Comparison of ENCODE assay signal across 11 mouse cellular contexts in the genomic region with DNA sequence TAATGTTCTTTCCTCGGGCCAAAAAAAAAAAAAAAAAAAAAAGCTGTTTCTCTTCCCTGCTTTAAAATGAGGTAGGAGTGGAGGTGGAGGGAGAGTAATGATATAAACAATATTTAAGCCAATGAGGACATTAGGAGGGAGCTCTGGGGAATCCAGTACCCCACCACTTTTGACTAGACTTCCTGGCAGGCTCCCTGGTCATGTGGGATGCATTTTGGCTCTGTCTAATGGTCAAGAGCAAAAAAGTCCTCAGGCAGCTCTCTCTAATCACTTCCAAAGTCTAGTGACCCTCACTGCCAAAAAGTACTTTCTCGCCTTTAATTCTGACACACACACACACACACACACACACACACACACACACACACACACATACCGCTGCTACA.
DNase-seq lines count a peak whose midpoint lies in the region; TF ChIP-seq lines count a peak whose summit lies in the region.
"Had no signal": no experiment of that assay in that cellular context is flagged by ENCODE, and none has a peak within 500 bp of the region (broad histone marks: within the 10 kb centered on the region; RNA-seq: fewer than 3 reads in every experiment).

No protein-coding gene starts in this region.

- no peak for TF ChIP-seq CTCF in cerebellum, adult 2 months (IDR thresholded peaks at IDR 0.05; ENCODE audit: borderline replicate concordance, insufficient read depth, low read depth, low read length)

- WGBS in cerebellum, adult 2 months: 56% methylated on average over 3 of the region's 3 CpGs

- no peak overlapping the region for H3K4me3 ChIP-seq in cerebellum, adult 2 months (replicated peaks; ENCODE audit: insufficient read depth, low read depth, low read length)
- H3K4me3 ChIP-seq: limb, embryonic 12.5 days; neural tube, embryonic 12.5 days had no signal

- peak; percentile 19 to 48 for DNase-seq in cerebellum, adult 2 months
- DNase-seq in cerebellum, postnatal 4 days (ENCODE audit: low spot score in 2 of 2): no peak
- DNase-seq in layer of hippocampus, adult 11-12 months (ENCODE audit: low spot score): peak; percentile 25
- no peak for DNase-seq in layer of hippocampus, adult 9-10 months (ENCODE audit: low spot score)
- DNase-seq in cerebellum, postnatal 14 days: peak; percentile 16 to 29
- DNase-seq in kidney, postnatal 36 days: peak; percentile 14 to 21
- DNase-seq in embryo, embryonic 9.5 days (ENCODE audit: extremely low spot score): no peak
- no peak for DNase-seq in testis, postnatal 10 days (ENCODE audit: low spot score)
- DNase-seq: B cell, adult 2 months had no signal

- H3K27me3 ChIP-seq in cerebellum, adult 2 months (ENCODE audit: control insufficient read depth, insufficient read depth, low read length): no peaks in the 10 kb centered on the region
- H3K27me3 ChIP-seq: limb, embryonic 12.5 days; neural tube, embryonic 12.5 days had no signal

- TF ChIP-seq POLR2A in cerebellum, adult 2 months (IDR thresholded peaks at IDR 0.05; ENCODE audit: borderline replicate concordance, insufficient read depth, low read length): no peak

- H3K27ac ChIP-seq in cerebellum, adult 2 months (ENCODE audit: insufficient read depth, low read length): no peak overlapping the region
- H3K27ac ChIP-seq: limb, embryonic 12.5 days; neural tube, embryonic 12.5 days had no signal

- H3K4me1 ChIP-seq in cerebellum, adult 2 months (ENCODE audit: control insufficient read depth, insufficient read depth, low read length): no peaks in the 10 kb centered on the region

Comparison
In these comparisons a context has a peak if more than half of its experiments do, and no peak if none do; other contexts are left out.
1. DNase-seq: peak in cerebellum, adult 2 months (2 of 2), layer of hippocampus, adult 11-12 months (single experiment), cerebellum, postnatal 14 days (2 of 2) and kidney, postnatal 36 days (2 of 2); none in cerebellum, postnatal 4 days (0 of 2), layer of hippocampus, adult 9-10 months (single experiment), embryo, embryonic 9.5 days (single experiment) and testis, postnatal 10 days (single experiment).